Mouse (Mus musculus) left cerebral cortex, adult 8-10 months (tissue): ENCODE data around the gene Gm9936. TPM values are rescaled to one million over a fixed set of nuclear protein-coding genes. Genes with fewer than 3 reads are reported as not detected.

Experiments
- microRNA-seq, 2 experiments: library from miRNA; unstranded; fragments of <30 nt; microRNA quantifications; one replicate each; pipeline ENCODE4 v1.2.0; 2022
- total RNA-seq, 4 experiments: library from RNA; stranded (reverse); gene quantifications; 2 replicates each; pipeline ENCODE4 v1.2.4; 2022

Gene Gm9936
- total RNA-seq, 4 experiments from 2014 or later, result 0.57 to 1.1 (median 0.83) TPM

Small RNA genes lying within 50 kb of the gene (microRNA-seq; reads per million reads assigned to microRNA genes)
- 6.6 to 10.5 reads per million in 2 experiments for gene Mir6240

Other genes with a start within 250 kb of the Gm9936 start
- gene Trpv4, start 200.3 kb downstream of the Gm9936 start, total RNA-seq, result 1 to 10 TPM; 1.1 to 2.4 (median 1.5) TPM
- 10 to 100 TPM; 33.0 to 39.0 (median 35.4) TPM for gene Gltp, start 167.7 kb downstream of the Gm9936 start, total RNA-seq
- 10 to 100 TPM; 10.7 to 18.7 (median 13.2) TPM for gene Tchp, start 150.9 kb downstream of the Gm9936 start, total RNA-seq
- gene Ankrd13a, start 84.0 kb downstream of the Gm9936 start, total RNA-seq, result 10 to 100 TPM; 39.5 to 52.2 (median 45.9) TPM
- 10 to 100 TPM; 50.4 to 53.8 (median 52.0) TPM for gene Git2, start 83.2 kb downstream of the Gm9936 start, total RNA-seq
- 100 to 1,000 TPM; 142 to 159 (median 153) TPM for gene 1500011B03Rik, start 35.2 kb downstream of the Gm9936 start, total RNA-seq
- gene 4930519G04Rik, start 5.0 kb downstream of the Gm9936 start, total RNA-seq, result not detected
- gene Oasl2, start 38.3 kb upstream of the Gm9936 start, total RNA-seq, result 1 to 10 TPM; 2.3 to 6.1 (median 3.9) TPM
- under 1 TPM in 2 of 4 experiments, not detected in 2; 0.35 to 0.68 TPM for gene Oasl1, start 64.6 kb upstream of the Gm9936 start, total RNA-seq
- gene 2210016L21Rik, start 83.5 kb upstream of the Gm9936 start, total RNA-seq, result 100 to 1,000 TPM; 192 to 228 (median 217) TPM
- not detected for gene Hnf1a, start 112.4 kb upstream of the Gm9936 start, total RNA-seq
- 10 to 100 TPM; 83.7 to 90.3 (median 85.0) TPM for gene Sppl3, start 152.5 kb upstream of the Gm9936 start, total RNA-seq
- not detected for gene Gm10401, start 239.6 kb upstream of the Gm9936 start, total RNA-seq